Mouse (Mus musculus): ENCODE data around the gene Tmem72.

The Tmem72 gene

GRCm38 (mm10) chr6:116682317-116682716 lies 34.4 kb downstream of the Tmem72 start:
- in situ Hi-C loops (cut with MboI) = loop anchor here (25.0 kb wide), 1 partner anchor 1230 kb away; the partner anchor contains the start of gene Hnrnpf

- in situ Hi-C loops (cut with MboI) = loop anchor here (25.0 kb wide), 1 partner anchor 1233 kb away; the partner anchor contains the start of gene Hnrnpf
Measured at GRCm38 (mm10) chr6:116679563-116680288, 37.0 kb downstream of the Tmem72 start.

GRCm38 (mm10) chr6:116677321-116677720 lies 39.4 kb downstream of the Tmem72 start:
- in situ Hi-C loops (cut with MboI) = loop anchor here (25.0 kb wide), 1 partner anchor 1235 kb away; the partner anchor contains the start of gene Hnrnpf

GRCm38 (mm10) chr6:116676355-116676913 lies 40.3 kb downstream of the Tmem72 start:
- in situ Hi-C loops (cut with MboI) = loop anchor here (25.0 kb wide), 1 partner anchor 1236 kb away; the partner anchor contains the start of gene Hnrnpf

GRCm38 (mm10) chr6:116674283-116674886 lies 42.3 kb downstream of the Tmem72 start:
- in situ Hi-C loops (cut with MboI) = no loop called here

- in situ Hi-C loops (cut with MboI) = no loop called here
Measured at GRCm38 (mm10) chr6:116673471-116674282, 43.0 kb downstream of the Tmem72 start, which contains the start of gene Rassf4. TSS of gene Rassf4 (minus strand) at chr6:116673952.

- in situ Hi-C loops (cut with MboI) = no loop called here
Measured at GRCm38 (mm10) chr6:116672349-116672748, 44.4 kb downstream of the Tmem72 start.

GRCm38 (mm10) chr6:116671768-116672167 lies 44.9 kb downstream of the Tmem72 start:
- in situ Hi-C loops (cut with MboI) = no loop called here

GRCm38 (mm10) chr6:116671031-116671430 lies 45.7 kb downstream of the Tmem72 start:
- in situ Hi-C loops (cut with MboI) = no loop called here

GRCm38 (mm10) chr6:116670144-116670543 lies 46.6 kb downstream of the Tmem72 start:
- in situ Hi-C loops (cut with MboI) = no loop called here

GRCm38 (mm10) chr6:116668682-116669470 lies 47.8 kb downstream of the Tmem72 start:
- in situ Hi-C loops (cut with MboI) = no loop called here

GRCm38 (mm10) chr6:116667382-116667781 lies 49.3 kb downstream of the Tmem72 start:
- in situ Hi-C loops (cut with MboI) = no loop called here

GRCm38 (mm10) chr6:116666892-116667291 lies 49.8 kb downstream of the Tmem72 start:
- in situ Hi-C loops (cut with MboI) = no loop called here

GRCm38 (mm10) chr6:116666085-116666750 lies 50.5 kb downstream of the Tmem72 start:
- in situ Hi-C loops (cut with MboI) = no loop called here

GRCm38 (mm10) chr6:116664830-116665229 lies 51.9 kb downstream of the Tmem72 start:
- in situ Hi-C loops (cut with MboI) = no loop called here

GRCm38 (mm10) chr6:116664031-116664430 lies 52.7 kb downstream of the Tmem72 start:
- in situ Hi-C loops (cut with MboI) = no loop called here

GRCm38 (mm10) chr6:116663364-116663763 lies 53.3 kb downstream of the Tmem72 start:
- in situ Hi-C loops (cut with MboI) = no loop called here

- in situ Hi-C loops (cut with MboI) = no loop called here
Measured at GRCm38 (mm10) chr6:116653684-116654454, 62.8 kb downstream of the Tmem72 start.

GRCm38 (mm10) chr6:116653191-116653590 lies 63.5 kb downstream of the Tmem72 start:
- in situ Hi-C loops (cut with MboI) = no loop called here
